Mouse (Mus musculus): ENCODE measurements around the gene Tmem174. TPM values are rescaled to one million over a fixed set of nuclear protein-coding genes. Genes with fewer than 3 reads are reported as not detected.

Tmem174 gene
- 0.11 and 0.14 TPM in 2 replicates for polyA plus RNA-seq (2021; fragmentation: Nextera tagmentation)
- long read RNA-seq, experiment 1, partial matches to known transcripts = 0 of 1 reads
- long read RNA-seq, experiment 1, other reads (novel, unspliced or antisense) = 0 of 1 reads
- long read RNA-seq, experiment 2 = 0 reads

GRCm38 (mm10) chr13:98637145-98637544 is at the start of gene Tmem174:
Gene Tmem174 (minus strand): TSS chr13:98637410.

Other genes starting within 250 kb of the Tmem174 start
- gene Gm10320, start 145.4 kb downstream of the Tmem174 start, polyA plus RNA-seq (2021; fragmentation: Nextera tagmentation) = 0.79 and 1.7 TPM in 2 replicates
- 0.45 and 0.83 TPM in 2 replicates for gene Tmem171, start 57.4 kb upstream of the Tmem174 start, polyA plus RNA-seq (2021; fragmentation: Nextera tagmentation)
- gene Fcho2, start 178.0 kb upstream of the Tmem174 start, polyA plus RNA-seq (2021; fragmentation: Nextera tagmentation) = 8.3 and 10.7 TPM in 2 replicates

All from layer of hippocampus, adult 6 months (tissue).